Mouse (Mus musculus) C2C12 (cell line): ENCODE data around the gene Amot.

Source experiments
- CTCF ChIP-seq: IDR thresholded peaks from one replicate; pipeline ENCODE4 v1.5.1; 2011; ENCODE audit not compliant: control insufficient read depth, insufficient read depth, insufficient read length
- MYOD1 ChIP-seq: IDR thresholded peaks from one replicate; pipeline ENCODE4 v1.6.1; 2011; ENCODE audit warnings: low read depth; ENCODE audit not compliant: control insufficient read depth, insufficient read length
- USF1 ChIP-seq: IDR thresholded peaks from one replicate; pipeline ENCODE4 v1.6.1; 2011; ENCODE audit warnings: low read depth, mild to moderate bottlenecking, control low read depth, moderate library complexity

- TF ChIP-seq CTCF (no peak), MYOD1 (no peak), USF1 (no peak)
These were observed 105.7 kb downstream of the Amot start for GRCm38 (mm10) chrX:145399236-145399635.
